In genomic region chr9:25215411-25215810, GRCm38 (mm10) we compare ENCODE assay signal across 20 mouse cellular contexts. TPM values are rescaled to one million over a fixed set of nuclear protein-coding genes. Genes with fewer than 3 reads are reported as not detected.
A peak's percentile ranks its signal among the peaks of the same experiment; 100 is the strongest.
DNase-seq lines count a peak whose midpoint lies in the region; ATAC-seq and TF ChIP-seq lines count a peak whose summit lies in the region.
"Had no signal": no experiment of that assay in that cellular context is flagged by ENCODE, and none has a peak within 500 bp of the region (broad histone marks: within the 10 kb centered on the region; RNA-seq: fewer than 3 reads in every experiment).

No protein-coding gene starts in this region.

- no peak overlapping the region for H3K4me2 ChIP-seq in heart, embryonic 12.5 days
- no peak overlapping the region for H3K4me2 ChIP-seq in kidney, embryonic 15.5 days
- H3K4me2 ChIP-seq: liver, embryonic 13.5 days; lung, embryonic 15.5 days had no signal

- 52% methylated on average over 3 of the region's 3 CpGs for WGBS in heart, adult 2 months
- WGBS in heart, embryonic 12.5 days = 36% methylated on average over 3 of the region's 3 CpGs
- 44% methylated on average over 3 of the region's 3 CpGs for WGBS in kidney, embryonic 15.5 days
- 6% methylated on average over 3 of the region's 3 CpGs for WGBS in liver, adult 2 months

- intact Hi-C loops in heart, adult 2 months (cut with DNase I) = no loop called here

- no peak overlapping the region for H3K9ac ChIP-seq in heart, adult 2 months (ENCODE audit: low read depth, low read length)
- no peak overlapping the region for H3K9ac ChIP-seq in heart, embryonic 12.5 days
- no peak overlapping the region for H3K9ac ChIP-seq in kidney, embryonic 15.5 days
- H3K9ac ChIP-seq in liver, adult 2 months (ENCODE audit: low read depth, low read length) = no peak overlapping the region
- H3K9ac ChIP-seq: forebrain, postnatal 0 days; liver, embryonic 13.5 days; lung, embryonic 15.5 days had no signal

- H3K27me3 ChIP-seq in heart, adult 2 months (ENCODE audit: control insufficient read depth, insufficient read depth, low read length) = no peaks in the 10 kb centered on the region
- H3K27me3 ChIP-seq in heart, embryonic 12.5 days (replicated peaks) = no peaks in the 10 kb centered on the region
- no peaks in the 10 kb centered on the region for H3K27me3 ChIP-seq in kidney, embryonic 15.5 days
- no peaks in the 10 kb centered on the region for H3K27me3 ChIP-seq in liver, adult 2 months (ENCODE audit: control insufficient read depth, insufficient read depth, low read length)
- H3K27me3 ChIP-seq: liver, embryonic 13.5 days; lung, embryonic 15.5 days had no signal

- H3K4me3 ChIP-seq in heart, adult 2 months = no peak overlapping the region
- no peak overlapping the region for H3K4me3 ChIP-seq in heart, embryonic 12.5 days
- no peak overlapping the region for H3K4me3 ChIP-seq in kidney, embryonic 15.5 days (replicated peaks)
- no peak overlapping the region for H3K4me3 ChIP-seq in liver, adult 2 months (ENCODE audit: insufficient read depth, low read depth, low read length)
- H3K4me3 ChIP-seq: limb, embryonic 10.5 days; liver, embryonic 13.5 days; lung, embryonic 15.5 days had no signal

- DNase-seq in heart, adult 2 months = no peak
- no peak for DNase-seq in kidney, postnatal 25 days
- DNase-seq in liver, adult 2 months (ENCODE audit: extremely low read depth, low read depth, low spot score) = peak; percentile 44
- DNase-seq in liver = no peak
- DNase-seq in T-cell, adult 2 months (ENCODE audit: low spot score) = no peak
- DNase-seq: adrenal gland, adult 2 months; cerebellum, adult 11 months; cerebellum, adult 9-11 months; forebrain, postnatal 0 days; gastrocnemius, postnatal 14 days; heart, adult 18-20 months; liver, embryonic 13.5 days; lung, postnatal 4 days; midbrain, embryonic 14.5 days; thymus, adult 18-20 months; thymus, postnatal 36 days had no signal

- peaks cover 1% of the 10 kb centered on the region; the same call in 1 of the 2 replicates for H3K4me1 ChIP-seq in heart, adult 2 months (ENCODE audit: control insufficient read depth, insufficient read depth, low read length)
- peaks cover 41% of the 10 kb centered on the region for H3K4me1 ChIP-seq in heart, embryonic 12.5 days (replicated peaks)
- peaks cover 26% of the 10 kb centered on the region; the same call in 1 of the 2 replicates for H3K4me1 ChIP-seq in kidney, embryonic 15.5 days
- no peaks in the 10 kb centered on the region for H3K4me1 ChIP-seq in liver, adult 2 months (ENCODE audit: control insufficient read depth, insufficient read depth, low read length)
- H3K4me1 ChIP-seq: limb, embryonic 10.5 days had no signal

- peaks cover 2% of the 10 kb centered on the region; the same call in 1 of the 2 replicates for H3K36me3 ChIP-seq in heart, adult 2 months (ENCODE audit: control insufficient read depth, insufficient read depth, low read length)
- no peaks in the 10 kb centered on the region for H3K36me3 ChIP-seq in heart, embryonic 12.5 days
- H3K36me3 ChIP-seq in kidney, embryonic 15.5 days = no peaks in the 10 kb centered on the region
- no peaks in the 10 kb centered on the region for H3K36me3 ChIP-seq in liver, adult 2 months (ENCODE audit: control insufficient read depth, insufficient read depth, low read length)
- H3K36me3 ChIP-seq: limb, embryonic 10.5 days; liver, embryonic 13.5 days; lung, embryonic 15.5 days had no signal

- no peaks in the 10 kb centered on the region for H3K9me3 ChIP-seq in heart, embryonic 12.5 days (replicated peaks)
- no peaks in the 10 kb centered on the region for H3K9me3 ChIP-seq in kidney, embryonic 15.5 days (replicated peaks)
- H3K9me3 ChIP-seq: limb, embryonic 10.5 days; liver, embryonic 13.5 days; lung, embryonic 15.5 days had no signal

- no peaks in the 10 kb centered on the region for H3K79me2 ChIP-seq in heart, adult 2 months (replicated peaks; ENCODE audit: control insufficient read depth, insufficient read depth, low read length)
- no peaks in the 10 kb centered on the region for H3K79me2 ChIP-seq in liver, adult 2 months (ENCODE audit: control insufficient read depth, insufficient read depth, low read length)

- TF ChIP-seq EP300 in heart, adult 2 months (IDR thresholded peaks at IDR 0.05; ENCODE audit: insufficient read depth, low read depth, low read length) = no peak

- no peak for TF ChIP-seq CTCF in heart, adult 2 months (IDR thresholded peaks at IDR 0.05)
- no peak for TF ChIP-seq CTCF in liver, adult 2 months (IDR thresholded peaks at IDR 0.05; ENCODE audit: low read depth, low read length)

- no peak for TF ChIP-seq POLR2A in heart, adult 2 months (IDR thresholded peaks at IDR 0.05; ENCODE audit: insufficient read depth, low read depth, low read length)
- no peak for TF ChIP-seq POLR2A in liver, adult 2 months (IDR thresholded peaks at IDR 0.05; ENCODE audit: extremely low read depth, insufficient read depth, low read length)

- no peak for ATAC-seq in heart, embryonic 12.5 days (ENCODE audit: insufficient number of reproducible peaks, low FRiP score)
- ATAC-seq in kidney, embryonic 15.5 days (replicated peaks; ENCODE audit: low FRiP score) = no peak
- ATAC-seq: forebrain, postnatal 0 days had no signal

- peak overlapping the region; percentile 20; the same call in 1 of the 2 replicates for H3K27ac ChIP-seq in heart, adult 2 months
- no peak overlapping the region for H3K27ac ChIP-seq in heart, embryonic 12.5 days (ENCODE audit: poor library complexity, severe bottlenecking)
- H3K27ac ChIP-seq in kidney, embryonic 15.5 days = peak overlapping the region; percentile 41; the same call in 1 of the 2 replicates
- no peak overlapping the region for H3K27ac ChIP-seq in liver, adult 2 months (replicated peaks; ENCODE audit: insufficient read depth, low read depth, low read length)
- H3K27ac ChIP-seq: limb, embryonic 10.5 days; liver, embryonic 13.5 days; lung, embryonic 15.5 days had no signal

RNA-seq across cellular contexts. Expression of gene Sept7, which starts 36.8 kb away (rescaled TPM):
- 100 to 1,000 TPM; 109 to 111 TPM for total RNA-seq in heart, adult 2 months (2021)
- 15.9 and 34.6 TPM in 2 replicates for polyA plus RNA-seq in heart, adult 2 months (2012; rRNA removed)
- polyA plus RNA-seq in heart, embryonic 12.5 days (2016; fragmentation: Nextera tagmentation; extraction: Ambion mirVana) = 299 and 306 TPM in 2 replicates
- 318 and 325 TPM in 2 replicates for polyA plus RNA-seq in kidney, embryonic 15.5 days (2015; fragmentation: Nextera tagmentation; extraction: Ambion mirVana)
- total RNA-seq in liver, adult 2 months (2014; rRNA removed) = 45.2 and 56.5 TPM in 2 replicates
- polyA plus RNA-seq in liver, adult 2 months (2012; rRNA removed) = 3.3 and 3.8 TPM in 2 replicates

Comparison
In these comparisons a context has a peak if more than half of its experiments do, and no peak if none do; other contexts are left out.
1. H3K27ac ChIP-seq: peak in heart, adult 2 months (single experiment) and kidney, embryonic 15.5 days (single experiment); none in heart, embryonic 12.5 days (single experiment) and liver, adult 2 months (single experiment).